Mouse (Mus musculus) stomach, postnatal 0 days (tissue): ENCODE results near the gene Birc7.

Experiments used
- CTCF ChIP-seq: IDR thresholded peaks from 2 replicates; pipeline ENCODE4 v1.5.1; 2016; ENCODE audit warnings: antibody characterized with exemption, low read depth, mild to moderate bottlenecking, moderate library complexity
- EP300 ChIP-seq: optimal IDR thresholded peaks from 2 replicates; pipeline ENCODE3; 2016; ENCODE audit warnings: antibody characterized with exemption

- TF ChIP-seq CTCF (no peak), EP300 (no peak)
Observed at GRCm38 (mm10) chr2:180910928-180911327, 17.9 kb upstream of the Birc7 start.
